Mouse (Mus musculus): Measurements from ENCODE around the gene Mta2. TPM values are rescaled to one million over a fixed set of nuclear protein-coding genes. Genes with fewer than 3 reads are reported as not detected.

The Mta2 gene
- polyA plus RNA-seq, 1 experiment from 2014 or later, result 81.8 TPM

DNA sequence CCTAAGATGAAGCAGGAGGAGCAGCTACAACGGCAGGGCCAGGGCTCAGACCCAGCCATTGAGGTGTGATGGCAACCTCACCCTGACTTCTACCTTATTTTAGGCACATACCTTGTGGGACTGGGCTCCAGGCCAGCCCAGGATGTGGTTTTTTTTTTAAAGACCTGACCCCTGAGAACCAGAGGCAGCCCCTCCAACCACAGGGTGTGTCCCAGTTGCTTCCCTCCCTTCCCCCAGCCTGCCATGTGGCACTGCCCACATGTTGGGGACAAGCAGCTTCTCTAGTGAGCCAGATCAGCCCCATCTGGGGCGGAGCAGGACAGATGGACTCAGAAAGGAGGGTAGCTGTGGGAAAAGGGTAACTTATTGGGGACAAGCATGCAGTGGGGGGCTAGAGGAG is 14.9 kb upstream of the Mta2 start:
- Histone ChIP-seq H3K9me3 (ENCODE audit: low read length) (no peaks in the 10 kb centered on the region), H3K36me3 (ENCODE audit: insufficient read depth, low read length) (peaks cover 4% of the 10 kb centered on the region; the same call in 1 of the 2 replicates)
- no peak for DNase-seq (ENCODE audit: low spot score)

GRCm38 (mm10) chr19:8927891-8928525 is 13.7 kb upstream of the Mta2 start:
- TF ChIP-seq CTCF (IDR thresholded peaks at IDR 0.05) (no peak), EP300 (IDR thresholded peaks at IDR 0.05) (no peak)
- no peak overlapping the region for H3K4me2 ChIP-seq (replicated peaks; ENCODE audit: low read depth, low read length)
- 85% methylated on average over 12 of the region's 12 CpGs for WGBS
- no peaks in the 10 kb centered on the region for H3K9me3 ChIP-seq (ENCODE audit: low read length)
- no peak overlapping the region for H3K4me3 ChIP-seq (ENCODE audit: low read depth, low read length)
- H3K4me1 ChIP-seq (ENCODE audit: insufficient read depth, low read depth, low read length), result peaks cover 7% of the 10 kb centered on the region
- H3K36me3 ChIP-seq (ENCODE audit: insufficient read depth, low read length), result peaks cover 4% of the 10 kb centered on the region; the same call in 1 of the 2 replicates
- DNase-seq (ENCODE audit: low spot score) (no peak), ATAC-seq (no peak)
- H3K27me3 ChIP-seq (replicated peaks; ENCODE audit: insufficient read depth, low read length), result no peaks in the 10 kb centered on the region
- no peak overlapping the region for H3K9ac ChIP-seq (replicated peaks; ENCODE audit: low read depth)
- H3K27ac ChIP-seq (ENCODE audit: low read length), result no peak overlapping the region

More for the DNA sequence above, 14.9 kb upstream of the Mta2 start:
- no peak overlapping the region for H3K4me3 ChIP-seq (ENCODE audit: low read depth, low read length)
- H3K27ac ChIP-seq (ENCODE audit: low read length), result no peak overlapping the region
- TF ChIP-seq EP300 (IDR thresholded peaks at IDR 0.05), result no peak
- 91% methylated on average over 2 of the region's 2 CpGs for WGBS
- no peaks in the 10 kb centered on the region for H3K27me3 ChIP-seq (replicated peaks; ENCODE audit: insufficient read depth, low read length)
- H3K4me1 ChIP-seq (ENCODE audit: insufficient read depth, low read depth, low read length), result peaks cover 7% of the 10 kb centered on the region
- H3K4me2 ChIP-seq (replicated peaks; ENCODE audit: low read depth, low read length), result no peak overlapping the region
- ATAC-seq, result no peak
- H3K9ac ChIP-seq (replicated peaks; ENCODE audit: low read depth), result no peak overlapping the region

DNA sequence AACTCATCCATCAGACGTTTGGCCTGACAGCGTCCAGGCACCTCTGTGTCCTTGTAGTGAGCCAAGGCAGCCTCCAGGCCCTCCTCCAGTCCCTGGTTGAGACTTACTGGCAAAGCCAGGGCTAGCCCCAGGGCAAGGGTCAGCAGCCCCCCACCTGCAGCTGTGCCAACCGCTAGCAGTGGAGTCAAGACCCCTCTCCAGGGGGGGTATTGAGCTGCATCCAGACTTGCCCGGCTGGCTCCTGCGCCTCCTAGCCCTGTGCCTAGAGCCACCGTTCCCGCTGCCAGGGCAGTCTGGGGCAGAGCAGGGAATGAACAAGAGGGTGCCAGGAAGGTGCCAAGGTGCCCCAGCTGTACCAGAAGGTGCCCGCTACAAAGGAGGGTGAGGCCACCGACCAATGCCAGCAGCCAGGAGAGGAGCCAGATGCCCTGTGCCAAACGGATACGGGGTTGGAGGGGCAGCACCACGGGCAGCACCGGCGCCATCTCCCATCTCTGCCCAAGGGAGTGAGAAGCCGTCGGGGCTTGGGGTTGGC is 12.9 kb upstream of the Mta2 start:
- Histone ChIP-seq H3K9ac (replicated peaks; ENCODE audit: low read depth) (peak overlapping the region; percentile 76; the same call in 1 of the 2 replicates), H3K4me2 (replicated peaks; ENCODE audit: low read depth, low read length) (peak overlapping the region; percentile 78), H3K36me3 (ENCODE audit: insufficient read depth, low read length) (peaks cover 12% of the 10 kb centered on the region), H3K27me3 (replicated peaks; ENCODE audit: insufficient read depth, low read length) (no peaks in the 10 kb centered on the region), H3K4me3 (ENCODE audit: low read depth, low read length) (peak overlapping the region; percentile 82), H3K4me1 (ENCODE audit: insufficient read depth, low read depth, low read length) (peaks cover 7% of the 10 kb centered on the region), H3K9me3 (ENCODE audit: low read length) (no peaks in the 10 kb centered on the region), H3K27ac (ENCODE audit: low read length) (peak overlapping the region; percentile 95; the same call in 1 of the 2 replicates)
- ATAC-seq (peak; percentile 3), DNase-seq (ENCODE audit: low spot score) (no peak)
- TF ChIP-seq CTCF (IDR thresholded peaks at IDR 0.05) (no peak), EP300 (IDR thresholded peaks at IDR 0.05) (no peak)
- WGBS, result 18% methylated on average over 16 of the region's 16 CpGs

DNA sequence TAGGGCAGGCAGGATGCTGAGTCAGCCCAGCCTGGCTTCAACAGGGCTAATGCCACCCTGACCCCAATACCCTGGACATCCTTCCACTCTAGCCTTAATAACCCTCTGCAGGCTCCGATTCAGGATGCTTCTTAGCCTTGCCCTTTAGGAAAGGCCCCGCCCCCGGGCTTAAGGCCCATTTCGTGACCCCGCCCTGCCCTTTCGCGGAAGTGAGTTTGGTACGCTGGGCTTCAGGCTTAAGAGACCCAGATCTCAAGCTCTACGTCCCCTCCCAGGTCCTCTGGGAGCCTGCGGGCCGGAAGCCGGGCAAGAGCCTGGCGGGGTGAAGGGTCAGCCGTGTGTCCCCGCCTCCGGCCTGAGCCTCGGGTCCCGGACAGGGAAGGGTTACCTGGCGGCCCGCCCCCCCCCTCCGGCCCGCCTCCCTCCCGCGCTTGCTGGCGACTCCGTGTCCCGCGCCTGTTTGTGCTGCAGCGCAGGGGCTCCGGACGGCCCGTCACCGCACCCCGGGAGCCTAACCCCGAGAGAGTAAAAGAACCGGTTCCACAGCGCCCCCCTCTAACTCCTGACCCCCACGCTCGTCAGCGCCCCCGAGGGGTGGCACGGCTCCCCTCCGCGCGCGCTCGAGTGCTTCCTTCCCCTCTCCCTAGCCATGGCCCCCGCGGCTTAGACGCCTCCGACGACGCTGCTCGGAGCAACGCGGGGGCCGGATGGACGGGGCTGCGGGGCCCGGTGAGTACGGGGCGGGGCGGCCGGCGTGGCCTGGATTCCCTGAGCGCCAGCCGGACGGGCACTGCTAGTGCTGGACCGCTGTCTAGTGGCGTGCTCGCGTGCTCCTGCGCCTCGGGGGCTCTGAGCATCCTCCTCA is 12.2 kb upstream of the Mta2 start, which contains the start of the genes Rom1 and Eml3:
Gene Rom1 (minus strand): TSS at position 133 of the 865 bp plus-strand sequence.
Gene Eml3 (plus strand): TSS at position 329 of the 865 bp plus-strand sequence.
- peak; percentile 92 for ATAC-seq
- peaks cover 17% of the 10 kb centered on the region for H3K36me3 ChIP-seq (ENCODE audit: insufficient read depth, low read length)
- peak; percentile 94 for DNase-seq (ENCODE audit: low spot score)
- H3K27me3 ChIP-seq (replicated peaks; ENCODE audit: insufficient read depth, low read length), result no peaks in the 10 kb centered on the region
- 3% methylated on average over 41 of the region's 74 CpGs for WGBS
- TF ChIP-seq EP300 (IDR thresholded peaks at IDR 0.05) (no peak), CTCF (IDR thresholded peaks at IDR 0.05) (peak; percentile 64)
- peaks cover 7% of the 10 kb centered on the region for H3K4me1 ChIP-seq (ENCODE audit: insufficient read depth, low read depth, low read length)
- H3K9ac ChIP-seq (replicated peaks; ENCODE audit: low read depth), result peak within 1 kb of the TSS; percentile 76
- H3K4me2 ChIP-seq (replicated peaks; ENCODE audit: low read depth, low read length), result peak within 1 kb of the TSS; percentile 78
- no peaks in the 10 kb centered on the region for H3K9me3 ChIP-seq (ENCODE audit: low read length)
- H3K4me3 ChIP-seq (ENCODE audit: low read depth, low read length), result peak within 1 kb of the TSS; percentile 82
- H3K27ac ChIP-seq (ENCODE audit: low read length), result peak within 1 kb of the TSS; percentile 95

DNA sequence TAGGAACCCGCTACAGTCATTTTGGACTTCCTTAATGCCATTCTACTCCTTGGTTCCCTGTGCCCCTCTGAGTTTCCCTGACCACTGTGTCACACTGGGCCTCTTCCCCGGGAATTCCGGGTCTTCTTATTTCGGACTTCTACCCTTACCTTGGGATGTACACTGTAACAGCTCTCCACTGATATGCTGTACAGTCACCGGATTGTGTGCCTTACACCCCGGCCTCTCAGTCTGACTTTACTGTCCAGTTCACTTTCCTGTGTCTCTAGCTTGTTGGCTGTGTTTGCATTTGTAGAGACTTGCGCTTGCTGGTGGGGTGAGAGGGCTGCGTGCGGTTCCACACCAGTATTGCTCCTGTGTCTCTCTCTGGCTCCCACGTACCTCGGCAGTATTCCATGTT is 11.6 kb upstream of the Mta2 start:
- H3K27ac ChIP-seq (ENCODE audit: low read length), result peak overlapping the region; percentile 95
- peak overlapping the region; percentile 82 for H3K4me3 ChIP-seq (ENCODE audit: low read depth, low read length)
- H3K9ac ChIP-seq (replicated peaks; ENCODE audit: low read depth), result peak overlapping the region; percentile 76
- ATAC-seq, result no peak
- H3K9me3 ChIP-seq (ENCODE audit: low read length), result no peaks in the 10 kb centered on the region
- H3K27me3 ChIP-seq (replicated peaks; ENCODE audit: insufficient read depth, low read length), result no peaks in the 10 kb centered on the region
- 2% methylated on average over 11 of the region's 11 CpGs for WGBS
- H3K4me2 ChIP-seq (replicated peaks; ENCODE audit: low read depth, low read length), result peak overlapping the region; percentile 78
- H3K36me3 ChIP-seq (ENCODE audit: insufficient read depth, low read length), result peaks cover 17% of the 10 kb centered on the region
- TF ChIP-seq CTCF (IDR thresholded peaks at IDR 0.05) (no peak), EP300 (IDR thresholded peaks at IDR 0.05) (no peak)
- no peak for DNase-seq (ENCODE audit: low spot score)
- peaks cover 7% of the 10 kb centered on the region for H3K4me1 ChIP-seq (ENCODE audit: insufficient read depth, low read depth, low read length)

DNA sequence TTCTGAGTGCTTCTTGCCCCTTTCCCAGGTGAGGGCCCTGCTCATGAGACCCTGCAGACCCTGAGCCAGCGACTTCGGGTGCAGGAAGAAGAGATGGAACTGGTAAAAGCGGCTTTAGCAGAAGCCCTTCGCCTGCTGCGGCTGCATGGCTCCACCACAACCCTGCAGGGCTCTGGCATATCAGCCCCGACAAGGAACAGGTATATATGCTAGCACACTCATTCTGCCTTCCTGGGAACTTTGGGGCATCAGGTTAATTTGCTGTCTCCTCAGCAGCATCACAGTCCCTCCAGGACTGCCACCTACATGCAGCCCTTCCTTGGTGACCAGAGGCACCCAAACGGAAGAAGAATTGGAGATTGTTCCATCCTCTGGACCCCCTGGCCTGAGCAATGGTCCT is 10.9 kb upstream of the Mta2 start:
- no peak overlapping the region for H3K27ac ChIP-seq (ENCODE audit: low read length)
- no peak for TF ChIP-seq EP300 (IDR thresholded peaks at IDR 0.05)
- no peak for TF ChIP-seq CTCF (IDR thresholded peaks at IDR 0.05)
- H3K4me3 ChIP-seq (ENCODE audit: low read depth, low read length), result peak overlapping the region; percentile 82; the same call in 1 of the 2 replicates
- no peaks in the 10 kb centered on the region for H3K27me3 ChIP-seq (replicated peaks; ENCODE audit: insufficient read depth, low read length)
- WGBS, result 83% methylated on average over 7 of the region's 7 CpGs
- H3K9ac ChIP-seq (replicated peaks; ENCODE audit: low read depth), result peak overlapping the region; percentile 76; the same call in 1 of the 2 replicates
- ATAC-seq (no peak), DNase-seq (ENCODE audit: low spot score) (no peak)
- H3K4me2 ChIP-seq (replicated peaks; ENCODE audit: low read depth, low read length), result peak overlapping the region; percentile 78
- peaks cover 17% of the 10 kb centered on the region for H3K36me3 ChIP-seq (ENCODE audit: insufficient read depth, low read length)
- no peaks in the 10 kb centered on the region for H3K9me3 ChIP-seq (ENCODE audit: low read length)
- H3K4me1 ChIP-seq (ENCODE audit: insufficient read depth, low read depth, low read length), result peaks cover 7% of the 10 kb centered on the region

Measured in lung, postnatal 0 days (tissue).